ENCODE assay signal across 9 mouse cellular contexts in genomic region chr7:81109717-81110651, GRCm38 (mm10). TPM values are rescaled to one million over a fixed set of nuclear protein-coding genes. Genes with fewer than 3 reads are reported as not detected.
DNase-seq lines count a peak whose midpoint lies in the region; ATAC-seq and TF ChIP-seq lines count a peak whose summit lies in the region.
"Had no signal": no experiment of that assay in that cellular context is flagged by ENCODE, and none has a peak within 500 bp of the region (broad histone marks: within the 10 kb centered on the region; RNA-seq: fewer than 3 reads in every experiment).

No protein-coding gene starts in this region.

- H3K9me3 ChIP-seq in limb, embryonic 13.5 days: no peaks in the 10 kb centered on the region
- no peaks in the 10 kb centered on the region for H3K9me3 ChIP-seq in limb, embryonic 10.5 days (replicated peaks)
- H3K9me3 ChIP-seq in heart, embryonic 13.5 days: no peaks in the 10 kb centered on the region
- no peaks in the 10 kb centered on the region for H3K9me3 ChIP-seq in forebrain, embryonic 11.5 days (ENCODE audit: control insufficient read depth, low read length)

- no peak overlapping the region for H3K4me2 ChIP-seq in limb, embryonic 13.5 days (replicated peaks)
- no peak overlapping the region for H3K4me2 ChIP-seq in heart, embryonic 13.5 days
- no peak overlapping the region for H3K4me2 ChIP-seq in forebrain, embryonic 11.5 days (ENCODE audit: low read depth, low read length, severe bottlenecking)

- TF ChIP-seq POLR2A in cerebellum, adult 2 months (IDR thresholded peaks at IDR 0.05; ENCODE audit: borderline replicate concordance, insufficient read depth, low read length): no peak

- no peak overlapping the region for H3K27ac ChIP-seq in limb, embryonic 13.5 days
- H3K27ac ChIP-seq in limb, embryonic 10.5 days: no peak overlapping the region
- no peak overlapping the region for H3K27ac ChIP-seq in cerebellum, adult 2 months (ENCODE audit: insufficient read depth, low read length)
- peak overlapping the region; percentile 46 for H3K27ac ChIP-seq in heart, embryonic 13.5 days (replicated peaks)
- H3K27ac ChIP-seq in forebrain, embryonic 11.5 days (ENCODE audit: low read depth, low read length): no peak overlapping the region

- peaks cover 12% of the 10 kb centered on the region for H3K4me1 ChIP-seq in limb, embryonic 13.5 days
- peaks cover 8% of the 10 kb centered on the region for H3K4me1 ChIP-seq in limb, embryonic 10.5 days
- H3K4me1 ChIP-seq in cerebellum, adult 2 months (ENCODE audit: control insufficient read depth, insufficient read depth, low read length): peaks cover 12% of the 10 kb centered on the region; the same call in 1 of the 2 replicates
- H3K4me1 ChIP-seq in heart, embryonic 13.5 days: peaks cover 33% of the 10 kb centered on the region
- no peaks in the 10 kb centered on the region for H3K4me1 ChIP-seq in forebrain, embryonic 11.5 days (replicated peaks; ENCODE audit: control insufficient read depth, insufficient read depth, low read length)

- TF ChIP-seq CTCF in cerebellum, adult 2 months (IDR thresholded peaks at IDR 0.05; ENCODE audit: borderline replicate concordance, insufficient read depth, low read depth, low read length): no peak

- H3K9ac ChIP-seq in limb, embryonic 13.5 days: no peak overlapping the region
- peak overlapping the region; percentile 48; the same call in 1 of the 2 replicates for H3K9ac ChIP-seq in heart, embryonic 13.5 days
- H3K9ac ChIP-seq in forebrain, embryonic 11.5 days (ENCODE audit: low read length): no peak overlapping the region

- ATAC-seq in limb, embryonic 13.5 days (ENCODE audit: low FRiP score, low read depth): 0 out of 2 replicates have a peak, but pooled peaks have one; percentile 28
- 0 out of 2 replicates have a peak, but pooled peaks have one; percentile 17 for ATAC-seq in heart, embryonic 13.5 days (ENCODE audit: extremely low read depth, insufficient number of reproducible peaks, low FRiP score, low TSS enrichment)
- ATAC-seq in CD4-positive, CD25-positive, alpha-beta regulatory T cell, adult 4 months: no peak
- no peak for ATAC-seq in forebrain, embryonic 11.5 days (replicated peaks; ENCODE audit: low FRiP score)

- no peak overlapping the region for H3K4me3 ChIP-seq in limb, embryonic 13.5 days
- H3K4me3 ChIP-seq in limb, embryonic 10.5 days: no peak overlapping the region
- no peak overlapping the region for H3K4me3 ChIP-seq in cerebellum, adult 2 months (replicated peaks; ENCODE audit: insufficient read depth, low read depth, low read length)
- no peak overlapping the region for H3K4me3 ChIP-seq in heart, embryonic 13.5 days
- no peak overlapping the region for H3K4me3 ChIP-seq in forebrain, embryonic 11.5 days (ENCODE audit: low read depth, low read length)

- WGBS in limb, embryonic 13.5 days: 58% methylated on average over 9 of the region's 9 CpGs
- WGBS in limb, embryonic 10.5 days: 76% methylated on average over 9 of the region's 9 CpGs
- 18% methylated on average over 9 of the region's 9 CpGs for WGBS in cerebellum, adult 2 months
- WGBS in heart, embryonic 13.5 days: 43% methylated on average over 9 of the region's 9 CpGs
- 70% methylated on average over 9 of the region's 9 CpGs for WGBS in forebrain, embryonic 11.5 days

- no peaks in the 10 kb centered on the region for H3K27me3 ChIP-seq in limb, embryonic 13.5 days
- H3K27me3 ChIP-seq in limb, embryonic 10.5 days (ENCODE audit: low read depth, poor library complexity, severe bottlenecking): no peaks in the 10 kb centered on the region
- no peaks in the 10 kb centered on the region for H3K27me3 ChIP-seq in cerebellum, adult 2 months (ENCODE audit: control insufficient read depth, insufficient read depth, low read length)
- H3K27me3 ChIP-seq in heart, embryonic 13.5 days (replicated peaks): no peaks in the 10 kb centered on the region
- H3K27me3 ChIP-seq in forebrain, embryonic 11.5 days (ENCODE audit: control insufficient read depth, insufficient read depth, low read length): no peaks in the 10 kb centered on the region

- no peaks in the 10 kb centered on the region for H3K36me3 ChIP-seq in limb, embryonic 13.5 days
- H3K36me3 ChIP-seq in limb, embryonic 10.5 days: no peaks in the 10 kb centered on the region
- H3K36me3 ChIP-seq in heart, embryonic 13.5 days: peaks cover 2% of the 10 kb centered on the region
- no peaks in the 10 kb centered on the region for H3K36me3 ChIP-seq in forebrain, embryonic 11.5 days (ENCODE audit: control insufficient read depth, insufficient read depth, low read length)

- no peak for DNase-seq in limb, embryonic 10.5 days (ENCODE audit: low spot score)
- DNase-seq in cerebellum, adult 2 months: peak; percentile 15 to 29
- peak; percentile 86 for DNase-seq in lung, postnatal 10 days
- no peak for DNase-seq in thymus, postnatal 25 days
- DNase-seq in forebrain, embryonic 11.5 days (ENCODE audit: low spot score): no peak

RNA-seq across cellular contexts. Expression of gene Slc28a1, which starts 4.6 kb away (rescaled TPM):
- 0.06 and 0.13 TPM in 2 replicates for polyA plus RNA-seq in limb, embryonic 13.5 days (2015; fragmentation: Nextera tagmentation; extraction: Ambion mirVana)
- polyA plus RNA-seq in limb, embryonic 10.5 days (2016; fragmentation: Nextera tagmentation; extraction: Ambion mirVana): 0.09 TPM in 1 of 2 replicates, not detected in the other
- polyA plus RNA-seq in cerebellum, adult 2 months (2012; rRNA removed): 0.06 and 0.07 TPM in 2 replicates
- 0.05 and 0.11 TPM in 2 replicates for polyA plus RNA-seq in heart, embryonic 13.5 days (2015; fragmentation: Nextera tagmentation; extraction: Ambion mirVana)
- not detected for polyA plus RNA-seq in CD4-positive, CD25-positive, alpha-beta regulatory T cell, adult 4 months (2017; shearing (Covaris generic))
- not detected in 2 replicates for polyA plus RNA-seq in forebrain, embryonic 11.5 days (2014; fragmentation: Nextera tagmentation; extraction: Ambion mirVana)
- polyA plus RNA-seq: neural tube, embryonic 14.5 days had no signal

RNA-seq across cellular contexts. Expression of gene Alpk3, which starts 52.6 kb away (rescaled TPM):
- 2.3 and 2.4 TPM in 2 replicates for polyA plus RNA-seq in limb, embryonic 13.5 days (2015; fragmentation: Nextera tagmentation; extraction: Ambion mirVana)
- polyA plus RNA-seq in limb, embryonic 10.5 days (2016; fragmentation: Nextera tagmentation; extraction: Ambion mirVana): 0.19 and 0.48 TPM in 2 replicates
- 0.15 and 0.17 TPM in 2 replicates for polyA plus RNA-seq in cerebellum, adult 2 months (2012; rRNA removed)
- 21.4 and 23.5 TPM in 2 replicates for polyA plus RNA-seq in heart, embryonic 13.5 days (2015; fragmentation: Nextera tagmentation; extraction: Ambion mirVana)
- under 1 TPM; 0.29 to 0.46 TPM for polyA plus RNA-seq in CD4-positive, CD25-positive, alpha-beta regulatory T cell, adult 4 months (2017; shearing (Covaris generic))
- polyA plus RNA-seq in forebrain, embryonic 11.5 days (2014; fragmentation: Nextera tagmentation; extraction: Ambion mirVana): not detected in 2 replicates

Comparison
In these comparisons a context has a peak if more than half of its experiments do, and no peak if none do; other contexts are left out.
1. ATAC-seq: peak in limb, embryonic 13.5 days (single experiment) and heart, embryonic 13.5 days (single experiment); none in CD4-positive, CD25-positive, alpha-beta regulatory T cell, adult 4 months (single experiment) and forebrain, embryonic 11.5 days (single experiment).
2. DNase-seq: peak in cerebellum, adult 2 months (2 of 2) and lung, postnatal 10 days (single experiment); none in limb, embryonic 10.5 days (single experiment), thymus, postnatal 25 days (single experiment) and forebrain, embryonic 11.5 days (single experiment).